Comparison of ENCODE assay signal across 9 mouse cellular contexts in the genomic region with DNA sequence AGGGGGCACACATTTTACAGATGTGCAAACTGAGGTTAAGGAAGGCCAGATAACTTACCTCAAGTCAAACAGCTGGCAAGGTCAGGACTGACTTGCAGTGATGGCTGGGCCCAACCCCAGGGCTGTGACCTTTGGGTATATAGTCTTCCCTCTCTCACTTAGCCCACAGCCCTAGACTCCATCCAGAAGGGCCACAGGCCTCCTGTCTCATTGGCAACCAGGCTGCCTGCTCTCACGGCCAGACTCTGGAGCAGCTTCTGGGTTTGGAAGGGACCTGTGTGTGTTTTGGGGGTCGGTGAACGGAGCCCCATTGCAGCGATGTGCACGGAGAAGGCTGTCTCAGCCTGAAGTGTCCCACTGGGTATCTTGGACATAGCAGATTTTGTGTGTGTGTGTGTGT.
DNase-seq lines count a peak whose midpoint lies in the region; ATAC-seq and TF ChIP-seq lines count a peak whose summit lies in the region.
"Had no signal": no experiment of that assay in that cellular context is flagged by ENCODE, and none has a peak within 500 bp of the region (broad histone marks: within the 10 kb centered on the region; RNA-seq: fewer than 3 reads in every experiment).

No protein-coding gene starts in this region.

- ATAC-seq in forebrain, embryonic 12.5 days (ENCODE audit: low FRiP score): peak; percentile 9; the same call in 1 of the 2 replicates
- ATAC-seq in forebrain, embryonic 16.5 days: no peak
- no peak for ATAC-seq in midbrain, postnatal 0 days (ENCODE audit: low FRiP score)

- 90% methylated on average over 5 of the region's 5 CpGs for WGBS in forebrain, embryonic 12.5 days
- WGBS in forebrain, embryonic 10.5 days: 85% methylated on average over 5 of the region's 5 CpGs
- WGBS in forebrain, embryonic 16.5 days: 32% methylated on average over 5 of the region's 5 CpGs
- WGBS in midbrain, postnatal 0 days: 49% methylated on average over 5 of the region's 5 CpGs

- H3K4me1 ChIP-seq in forebrain, embryonic 12.5 days: peaks cover 42% of the 10 kb centered on the region
- peaks cover 23% of the 10 kb centered on the region for H3K4me1 ChIP-seq in forebrain, embryonic 10.5 days
- peaks cover 61% of the 10 kb centered on the region for H3K4me1 ChIP-seq in forebrain, embryonic 16.5 days (replicated peaks; ENCODE audit: control insufficient read depth, insufficient read depth, low read length)
- peaks cover 16% of the 10 kb centered on the region for H3K4me1 ChIP-seq in midbrain, postnatal 0 days (ENCODE audit: insufficient read depth, low read length)

- H3K36me3 ChIP-seq in forebrain, embryonic 12.5 days (replicated peaks): no peaks in the 10 kb centered on the region
- no peaks in the 10 kb centered on the region for H3K36me3 ChIP-seq in forebrain, embryonic 10.5 days (replicated peaks)
- H3K36me3 ChIP-seq in forebrain, embryonic 16.5 days (ENCODE audit: control insufficient read depth, insufficient read depth): no peaks in the 10 kb centered on the region
- no peaks in the 10 kb centered on the region for H3K36me3 ChIP-seq in midbrain, postnatal 0 days (ENCODE audit: insufficient read depth, low read length)

- 0 out of 2 replicates have a peak overlapping the region, but pooled peaks have one; percentile 53 for H3K4me2 ChIP-seq in forebrain, embryonic 12.5 days
- peak overlapping the region; percentile 63 for H3K4me2 ChIP-seq in forebrain, embryonic 16.5 days (ENCODE audit: low read length)
- H3K4me2 ChIP-seq in midbrain, postnatal 0 days (ENCODE audit: low read depth, low read length, poor library complexity, severe bottlenecking): peak overlapping the region; percentile 67; the same call in 1 of the 2 replicates

- TF ChIP-seq CTCF in left cerebral cortex, adult 2 months (IDR thresholded peaks at IDR 0.05): no peak
- TF ChIP-seq CTCF in midbrain, postnatal 0 days (IDR thresholded peaks at IDR 0.05): no peak

- DNase-seq in forebrain, embryonic 10.5 days (ENCODE audit: extremely low spot score, low spot score): no peak
- no peak for DNase-seq in left cerebral cortex, adult 2 months (ENCODE audit: extremely low spot score in 1 of 2, low spot score in 2 of 2)
- no peak for DNase-seq in left cerebral cortex, adult 9 months (ENCODE audit: low spot score in 2 of 2)
- no peak for DNase-seq in midbrain, postnatal 0 days (ENCODE audit: low spot score)
- no peak for DNase-seq in adrenal gland, postnatal 14 days
- DNase-seq in left cerebral cortex, postnatal 36 days (ENCODE audit: low spot score in 2 of 2): no peak
- DNase-seq: thymus, postnatal 4 days had no signal

- intact Hi-C loops in left cerebral cortex, adult 2 months (cut with DNase I): no loop called here
- intact Hi-C loops in left cerebral cortex, postnatal 36 days (cut with DNase I): no loop called here

- H3K9me3 ChIP-seq in forebrain, embryonic 12.5 days: no peaks in the 10 kb centered on the region
- H3K9me3 ChIP-seq in forebrain, embryonic 10.5 days: no peaks in the 10 kb centered on the region
- no peaks in the 10 kb centered on the region for H3K9me3 ChIP-seq in forebrain, embryonic 16.5 days (ENCODE audit: control insufficient read depth, low read length)
- H3K9me3 ChIP-seq in midbrain, postnatal 0 days (ENCODE audit: low read length): no peaks in the 10 kb centered on the region

- H3K27me3 ChIP-seq in forebrain, embryonic 12.5 days: peaks cover 94% of the 10 kb centered on the region
- H3K27me3 ChIP-seq in forebrain, embryonic 10.5 days (ENCODE audit: poor library complexity, severe bottlenecking): peaks cover 100% of the 10 kb centered on the region
- H3K27me3 ChIP-seq in forebrain, embryonic 16.5 days (replicated peaks; ENCODE audit: control insufficient read depth, insufficient read depth, low read length): no peaks in the 10 kb centered on the region
- H3K27me3 ChIP-seq in midbrain, postnatal 0 days (ENCODE audit: insufficient read depth, low read length): no peaks in the 10 kb centered on the region

- peak overlapping the region; percentile 95 for H3K27ac ChIP-seq in forebrain, embryonic 12.5 days
- no peak overlapping the region for H3K27ac ChIP-seq in forebrain, embryonic 10.5 days
- H3K27ac ChIP-seq in left cerebral cortex, adult 2 months: peak overlapping the region; percentile 100
- H3K27ac ChIP-seq in forebrain, embryonic 16.5 days (ENCODE audit: low read length): peak overlapping the region; percentile 99
- peak overlapping the region; percentile 99 for H3K27ac ChIP-seq in midbrain, postnatal 0 days (ENCODE audit: low read depth, low read length)

- H3K9ac ChIP-seq in forebrain, embryonic 12.5 days: peak overlapping the region; percentile 25; the same call in 1 of the 2 replicates
- H3K9ac ChIP-seq in forebrain, embryonic 16.5 days (replicated peaks; ENCODE audit: low read depth, low read length): peak overlapping the region; percentile 72
- H3K9ac ChIP-seq in midbrain, postnatal 0 days (replicated peaks; ENCODE audit: low read length, poor library complexity, severe bottlenecking): no peak overlapping the region

- no peak overlapping the region for H3K4me3 ChIP-seq in forebrain, embryonic 12.5 days (replicated peaks)
- no peak overlapping the region for H3K4me3 ChIP-seq in forebrain, embryonic 10.5 days
- no peak overlapping the region; the same call in 1 of the 2 replicates for H3K4me3 ChIP-seq in left cerebral cortex, adult 2 months
- no peak overlapping the region for H3K4me3 ChIP-seq in forebrain, embryonic 16.5 days (replicated peaks; ENCODE audit: low read length)
- H3K4me3 ChIP-seq in midbrain, postnatal 0 days (ENCODE audit: low read depth, low read length): no peak overlapping the region
